Mouse (Mus musculus) myocyte (in vitro differentiated cells): ENCODE measurements around the gene Dhh. TPM values are rescaled to one million over a fixed set of nuclear protein-coding genes. Genes with fewer than 3 reads are reported as not detected.

Experiments used
- H3K27me3 ChIP-seq: one replicate; pipeline ENCODE4 v1.6.1; 2011; ENCODE audit not compliant: control insufficient read depth, insufficient read depth, insufficient read length
- H3K36me3 ChIP-seq: one replicate; pipeline ENCODE4 v1.6.1; 2011; ENCODE audit not compliant: control insufficient read depth, insufficient read depth
- H3K4me2 ChIP-seq: one replicate; pipeline ENCODE4 v1.6.1; 2011; ENCODE audit warnings: low read depth, control low read depth
- H3K4me3 ChIP-seq: one replicate; pipeline ENCODE4 v1.5.1; 2011; ENCODE audit warnings: mild to moderate bottlenecking, control low read depth, moderate library complexity
- H3K79me2 ChIP-seq: one replicate; pipeline ENCODE4 v1.6.1; 2011; ENCODE audit not compliant: control insufficient read depth, insufficient read depth
- H3ac ChIP-seq: one replicate; pipeline ENCODE4 v1.6.1; 2011; ENCODE audit not compliant: control insufficient read depth, insufficient read length
- CEBPB ChIP-seq: IDR thresholded peaks from 2 replicates; pipeline ENCODE4 v1.6.1; 2011; ENCODE audit warnings: mild to moderate bottlenecking, moderate library complexity; ENCODE audit not compliant: poor library complexity, insufficient read depth, severe bottlenecking
- E2F4 ChIP-seq: IDR thresholded peaks from one replicate; pipeline ENCODE4 v1.6.1; 2011; ENCODE audit warnings: mild to moderate bottlenecking, control low read depth, moderate library complexity; ENCODE audit not compliant: insufficient read depth
- MAX ChIP-seq: IDR thresholded peaks from one replicate; pipeline ENCODE4 v1.6.1; 2011; ENCODE audit warnings: low read depth, mild to moderate bottlenecking, control low read depth
- MYOD1 ChIP-seq, 3 experiments: IDR thresholded peaks; one replicate each; pipeline ENCODE4 v1.6.1; 2011; ENCODE audit warnings: control low read depth in 2 of 3, low read depth in 2 of 3, mild to moderate bottlenecking in 2 of 3, moderate library complexity in 1 of 3; ENCODE audit not compliant: insufficient read length in 2 of 3, control insufficient read depth in 1 of 3
- MYOG ChIP-seq, 3 experiments: IDR thresholded peaks; one replicate each; pipeline ENCODE4 v1.6.1; 2011; ENCODE audit warnings: control low read depth in 2 of 3, low read depth in 2 of 3, mild to moderate bottlenecking in 2 of 3; ENCODE audit not compliant: insufficient read length in 2 of 3, control insufficient read depth in 1 of 3, insufficient read depth in 1 of 3
- POLR2A ChIP-seq: IDR thresholded peaks from one replicate; pipeline ENCODE4 v1.6.1; 2011; ENCODE audit warnings: low read depth, mild to moderate bottlenecking, control low read depth, moderate library complexity; ENCODE audit not compliant: insufficient read length
- POLR2AphosphoS2 ChIP-seq: IDR thresholded peaks from one replicate; pipeline ENCODE4 v1.6.1; 2011; ENCODE audit warnings: low read depth, control low read depth; ENCODE audit not compliant: insufficient read length
- REST ChIP-seq: IDR thresholded peaks from one replicate; pipeline ENCODE4 v1.6.1; 2011; ENCODE audit warnings: mild to moderate bottlenecking, control low read depth, moderate library complexity; ENCODE audit not compliant: insufficient read depth, insufficient read length
- SRF ChIP-seq: IDR thresholded peaks from one replicate; pipeline ENCODE4 v1.6.1; 2011; ENCODE audit warnings: low read depth; ENCODE audit not compliant: control insufficient read depth, insufficient read length
- TCF12 ChIP-seq: IDR thresholded peaks from one replicate; pipeline ENCODE4 v1.6.1; 2011; ENCODE audit warnings: mild to moderate bottlenecking, control low read depth; ENCODE audit not compliant: poor library complexity, insufficient read depth, severe bottlenecking
- TCF3 ChIP-seq: IDR thresholded peaks from one replicate; pipeline ENCODE4 v1.6.1; 2011; ENCODE audit warnings: low read depth, control low read depth; ENCODE audit not compliant: insufficient read length
- USF1 ChIP-seq: IDR thresholded peaks from one replicate; pipeline ENCODE4 v1.6.1; 2011; ENCODE audit warnings: low read depth, mild to moderate bottlenecking, control low read depth, moderate library complexity
- polyA plus RNA-seq: library from polyadenylated mRNA; unstranded; fragments of >200 nt; fragmentation: generic; extraction: Trizol; gene quantifications from one replicate; pipeline ENCODE4 v1.2.1, GENCODE M21; 2012; ENCODE audit warnings: missing spikeins

The Dhh gene
- polyA plus RNA-seq, 1 experiment = 0.11 TPM

GRCm38 (mm10) chr15:98859319-98860043 is 38.9 kb downstream of the Dhh start:
- no peak for TF ChIP-seq POLR2AphosphoS2
- TF ChIP-seq SRF = no peak
- no peak for TF ChIP-seq MYOG (IDR thresholded peaks at IDR 0.05; ENCODE audit: control insufficient read depth in 1 of 3, insufficient read depth in 1 of 3, insufficient read length in 2 of 3, low read depth in 2 of 3)
- no peak overlapping the region for H3K4me3 ChIP-seq
- H3K27me3 ChIP-seq = no peaks in the 10 kb centered on the region
- peaks cover 79% of the 10 kb centered on the region for H3K36me3 ChIP-seq
- H3K79me2 ChIP-seq = no peaks in the 10 kb centered on the region
- no peak overlapping the region for H3K4me2 ChIP-seq
- H3ac ChIP-seq = no peak overlapping the region

GRCm38 (mm10) chr15:98854214-98854613 is 44.1 kb downstream of the Dhh start:
- peaks cover 6% of the 10 kb centered on the region for H3K79me2 ChIP-seq
- no peak for TF ChIP-seq USF1
- TF ChIP-seq REST = no peak
- TF ChIP-seq CEBPB = no peak
- TF ChIP-seq TCF12 = no peak
- no peak for TF ChIP-seq POLR2A
- no peak for TF ChIP-seq MAX
- TF ChIP-seq POLR2AphosphoS2 = no peak
- TF ChIP-seq TCF3 = no peak
- no peak overlapping the region for H3K4me2 ChIP-seq
- H3K27me3 ChIP-seq = no peaks in the 10 kb centered on the region
- H3K4me3 ChIP-seq = no peak overlapping the region
- H3ac ChIP-seq = no peak overlapping the region
- peaks cover 65% of the 10 kb centered on the region for H3K36me3 ChIP-seq

- Histone ChIP-seq H3K79me2 (peaks cover 14% of the 10 kb centered on the region), H3ac (no peak overlapping the region), H3K4me3 (no peak overlapping the region), H3K4me2 (no peak overlapping the region), H3K27me3 (no peaks in the 10 kb centered on the region), H3K36me3 (peaks cover 65% of the 10 kb centered on the region)
- TF ChIP-seq SRF = no peak
- peak; percentile 36 for TF ChIP-seq POLR2AphosphoS2
- TF ChIP-seq POLR2A = no peak
These were observed 45.0 kb downstream of the Dhh start for GRCm38 (mm10) chr15:98853161-98853937.

- Histone ChIP-seq H3K36me3 (peaks cover 66% of the 10 kb centered on the region), H3K27me3 (no peaks in the 10 kb centered on the region), H3K79me2 (peaks cover 14% of the 10 kb centered on the region), H3ac (no peak overlapping the region), H3K4me2 (no peak overlapping the region), H3K4me3 (no peak overlapping the region)
- TF ChIP-seq MYOD1 (IDR thresholded peaks at IDR 0.05; ENCODE audit: control insufficient read depth in 1 of 3, insufficient read length in 2 of 3, low read depth in 2 of 3) (no peak), MAX (no peak), USF1 (no peak), SRF (no peak), MYOG (IDR thresholded peaks at IDR 0.05; ENCODE audit: control insufficient read depth in 1 of 3, insufficient read depth in 1 of 3, insufficient read length in 2 of 3, low read depth in 2 of 3) (no peak), TCF3 (no peak), TCF12 (no peak), REST (no peak), CEBPB (no peak), E2F4 (no peak)
These were observed 45.6 kb downstream of the Dhh start for GRCm38 (mm10) chr15:98852733-98853132.

GRCm38 (mm10) chr15:98852071-98852470 is 46.3 kb downstream of the Dhh start:
- H3ac ChIP-seq = no peak overlapping the region
- H3K27me3 ChIP-seq = no peaks in the 10 kb centered on the region
- peaks cover 66% of the 10 kb centered on the region for H3K36me3 ChIP-seq
- H3K4me2 ChIP-seq = no peak overlapping the region
- TF ChIP-seq POLR2AphosphoS2 (no peak), USF1 (no peak), MYOG (IDR thresholded peaks at IDR 0.05; ENCODE audit: control insufficient read depth in 1 of 3, insufficient read depth in 1 of 3, insufficient read length in 2 of 3, low read depth in 2 of 3) (no peak), CEBPB (no peak), REST (no peak), MYOD1 (IDR thresholded peaks at IDR 0.05; ENCODE audit: control insufficient read depth in 1 of 3, insufficient read length in 2 of 3, low read depth in 2 of 3) (no peak), MAX (no peak), POLR2A (no peak), TCF3 (no peak), SRF (no peak), TCF12 (no peak), E2F4 (no peak)
- peaks cover 14% of the 10 kb centered on the region for H3K79me2 ChIP-seq
- no peak overlapping the region for H3K4me3 ChIP-seq
